Mouse (Mus musculus) stomach, embryonic 15.5 days (tissue): ENCODE data around the gene Prtg. TPM values are rescaled to one million over a fixed set of nuclear protein-coding genes. Genes with fewer than 3 reads are reported as not detected.

ENCODE experiments used
- ATAC-seq: fragments of 200-750 bp; cut with Nextera tagmentation; 2 replicates; pipeline ENCODE4 v1.8.0; 2017; ENCODE audit warnings: low read depth, moderate number of reproducible peaks, moderate TSS enrichment; ENCODE audit not compliant: insufficient read depth, low FRiP score
- H3K27ac ChIP-seq: fragments of 300-500 bp; sonication (generic); 2 replicates; pipeline ENCODE4 v1.5.1; 2015; ENCODE audit warnings: mild to moderate bottlenecking, inconsistent platforms
- H3K27me3 ChIP-seq: fragments of 300-500 bp; sonication (generic); replicated peaks from 2 replicates; pipeline ENCODE4 v1.6.1; 2015; ENCODE audit warnings: inconsistent platforms
- H3K36me3 ChIP-seq: fragments of 300-500 bp; sonication (generic); 2 replicates; pipeline ENCODE4 v1.6.1; 2015; ENCODE audit warnings: inconsistent platforms
- H3K4me1 ChIP-seq: fragments of 300-500 bp; sonication (generic); 2 replicates; pipeline ENCODE4 v1.6.1; 2015; ENCODE audit warnings: inconsistent platforms
- H3K4me2 ChIP-seq: fragments of 300-500 bp; sonication (generic); 2 replicates; pipeline ENCODE4 v1.6.1; 2015; ENCODE audit warnings: mild to moderate bottlenecking, inconsistent platforms
- H3K4me3 ChIP-seq: fragments of 300-500 bp; sonication (generic); replicated peaks from 2 replicates; pipeline ENCODE4 v1.5.1; 2015; ENCODE audit warnings: inconsistent platforms
- H3K9ac ChIP-seq: fragments of 300-500 bp; sonication (generic); 2 replicates; pipeline ENCODE4 v1.6.1; 2015; ENCODE audit warnings: inconsistent platforms
- H3K9me3 ChIP-seq: fragments of 300-500 bp; sonication (generic); 2 replicates; pipeline ENCODE4 v1.6.1; 2016; ENCODE audit warnings: inconsistent platforms
- WGBS: fragments of 180-500 bp; shearing (Covaris S2); methylation state at CpG from one replicate; pipeline ENCODE4 v1.1.7; 2015; 5-methylcytosine and 5-hydroxymethylcytosine counted together
- polyA plus RNA-seq: library from polyadenylated mRNA; unstranded; fragments of >200 nt; fragmentation: Nextera tagmentation; extraction: Ambion mirVana; gene quantifications from 2 replicates; pipeline ENCODE4 v1.2.1, GENCODE M21; 2015

The Prtg gene
- polyA plus RNA-seq, 1 experiment from 2014 or later: 0.31 TPM

DNA sequence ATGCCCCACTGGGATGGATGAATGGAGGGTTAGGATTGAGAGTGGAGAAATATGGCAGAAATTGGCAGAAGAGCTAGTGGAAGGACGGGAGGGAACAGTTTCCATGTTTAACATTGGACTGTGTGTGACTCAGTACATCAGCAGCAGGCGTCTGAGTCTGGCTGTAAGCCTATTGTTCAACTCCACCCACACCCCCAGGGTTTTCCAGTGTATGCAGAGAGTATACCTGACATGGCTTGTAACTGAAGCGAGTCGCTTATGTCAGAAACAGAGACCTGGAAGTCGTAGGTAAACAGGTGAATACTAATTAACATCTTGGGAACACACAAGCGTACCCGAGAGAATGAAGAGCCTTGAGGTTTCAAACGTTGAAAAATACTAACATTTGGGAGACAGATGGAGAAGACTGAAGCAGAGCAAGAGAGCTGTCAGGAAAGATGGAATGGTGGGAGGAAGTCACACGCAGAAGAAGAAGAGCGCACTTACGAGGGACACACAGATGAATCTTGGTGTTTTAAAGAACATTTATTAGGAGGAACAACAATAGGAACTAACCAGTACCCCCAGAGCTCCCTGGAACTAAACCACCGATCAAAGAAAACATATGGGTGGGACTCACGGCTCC lies 124.6 kb downstream of the Prtg start:
- H3K36me3 ChIP-seq: 0 out of 2 replicates have a peak, but pooled peaks cover 4% of the 10 kb centered on the region
- H3K4me2 ChIP-seq: no peak overlapping the region
- H3K4me1 ChIP-seq: 0 out of 2 replicates have a peak, but pooled peaks cover 7% of the 10 kb centered on the region
- H3K4me3 ChIP-seq: no peak overlapping the region
- H3K27me3 ChIP-seq: no peaks in the 10 kb centered on the region
- no peak overlapping the region for H3K9ac ChIP-seq
- 78% methylated on average over 13 of the region's 13 CpGs for whole genome bisulfite sequencing
- no peak overlapping the region for H3K27ac ChIP-seq
- no peak for ATAC-seq
- H3K9me3 ChIP-seq: no peaks in the 10 kb centered on the region

DNA sequence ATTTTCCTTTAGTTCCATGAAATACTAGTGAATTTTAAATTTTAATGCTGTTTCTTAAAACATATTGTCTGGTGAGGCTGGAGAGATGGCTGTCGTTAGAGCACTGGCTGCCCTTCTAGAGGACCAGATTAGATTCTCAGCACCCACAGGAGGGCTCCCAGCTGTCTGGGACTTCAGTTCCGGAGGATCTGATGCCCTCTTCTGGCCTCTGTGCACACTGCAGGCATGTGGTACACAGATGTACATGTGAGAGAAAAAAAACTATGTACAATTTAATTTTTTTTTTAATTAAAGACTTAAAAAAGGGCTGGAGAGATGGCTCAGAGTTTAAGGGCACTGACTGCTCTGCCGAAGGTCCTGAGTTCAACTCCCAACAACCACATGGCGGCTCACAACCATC lies 128.6 kb downstream of the Prtg start:
- no peaks in the 10 kb centered on the region for H3K4me1 ChIP-seq
- WGBS: 90% methylated on average over 4 of the region's 4 CpGs

DNA sequence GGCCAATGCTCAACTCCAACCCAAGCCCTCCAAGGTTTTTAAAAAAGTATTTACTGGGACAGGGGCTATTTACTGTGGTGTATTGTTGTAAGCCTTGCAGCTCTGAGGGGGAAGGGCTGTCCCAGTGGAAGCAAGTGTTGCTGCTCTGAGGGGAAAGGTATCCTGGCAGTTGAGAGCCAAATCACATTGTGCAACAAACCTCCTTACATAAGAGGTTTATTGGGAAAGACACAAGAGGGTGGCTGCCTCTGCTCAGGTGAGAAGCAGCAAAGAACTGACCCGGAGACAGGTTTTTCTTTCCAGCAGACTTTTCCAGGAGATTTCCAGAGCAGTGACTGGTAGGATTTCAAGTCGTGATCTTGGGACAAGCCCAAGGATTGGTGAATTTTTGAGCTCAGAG lies 129.6 kb downstream of the Prtg start:
- Histone ChIP-seq H3K27ac (no peak overlapping the region), H3K27me3 (no peaks in the 10 kb centered on the region), H3K36me3 (0 out of 2 replicates have a peak, but pooled peaks cover 4% of the 10 kb centered on the region), H3K4me3 (no peak overlapping the region), H3K4me1 (no peaks in the 10 kb centered on the region), H3K9me3 (no peaks in the 10 kb centered on the region), H3K4me2 (no peak overlapping the region), H3K9ac (no peak overlapping the region)
- WGBS: 75% methylated on average over 2 of the region's 2 CpGs
- ATAC-seq: no peak

More for the DNA sequence above, 128.6 kb downstream of the Prtg start:
- H3K27ac ChIP-seq: no peak overlapping the region
- H3K9ac ChIP-seq: no peak overlapping the region
- H3K36me3 ChIP-seq: 0 out of 2 replicates have a peak, but pooled peaks cover 4% of the 10 kb centered on the region
- no peaks in the 10 kb centered on the region for H3K27me3 ChIP-seq
- H3K4me2 ChIP-seq: no peak overlapping the region
- H3K4me3 ChIP-seq: no peak overlapping the region
- ATAC-seq: no peak
- no peaks in the 10 kb centered on the region for H3K9me3 ChIP-seq

DNA sequence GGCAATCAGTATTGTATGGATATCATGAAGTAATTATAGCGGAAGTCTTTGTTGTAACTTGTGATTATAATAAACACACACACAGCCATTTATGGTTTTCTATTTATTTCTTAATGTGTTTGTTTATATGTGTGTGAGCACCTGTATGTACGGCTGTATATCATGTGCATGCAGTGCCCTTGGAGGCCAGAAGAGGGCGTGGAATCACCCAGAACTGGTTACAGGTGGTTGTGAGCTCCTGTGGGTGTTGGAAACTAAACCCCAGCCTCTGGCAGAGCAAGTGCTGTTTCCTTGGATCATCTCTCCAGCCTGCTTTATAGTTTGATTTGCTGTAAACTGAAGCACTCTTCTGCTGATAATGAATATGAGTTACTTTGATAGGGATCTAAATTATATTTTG lies 136.8 kb downstream of the Prtg start:
- H3K36me3 ChIP-seq: peaks cover 20% of the 10 kb centered on the region
- no peak overlapping the region for H3K9ac ChIP-seq
- H3K4me2 ChIP-seq: no peak overlapping the region
- H3K27ac ChIP-seq: no peak overlapping the region
- WGBS: 59% methylated on average over 3 of the region's 3 CpGs
- ATAC-seq: no peak
- no peaks in the 10 kb centered on the region for H3K9me3 ChIP-seq
- H3K4me1 ChIP-seq: no peaks in the 10 kb centered on the region
- no peak overlapping the region for H3K4me3 ChIP-seq
- no peaks in the 10 kb centered on the region for H3K27me3 ChIP-seq

DNA sequence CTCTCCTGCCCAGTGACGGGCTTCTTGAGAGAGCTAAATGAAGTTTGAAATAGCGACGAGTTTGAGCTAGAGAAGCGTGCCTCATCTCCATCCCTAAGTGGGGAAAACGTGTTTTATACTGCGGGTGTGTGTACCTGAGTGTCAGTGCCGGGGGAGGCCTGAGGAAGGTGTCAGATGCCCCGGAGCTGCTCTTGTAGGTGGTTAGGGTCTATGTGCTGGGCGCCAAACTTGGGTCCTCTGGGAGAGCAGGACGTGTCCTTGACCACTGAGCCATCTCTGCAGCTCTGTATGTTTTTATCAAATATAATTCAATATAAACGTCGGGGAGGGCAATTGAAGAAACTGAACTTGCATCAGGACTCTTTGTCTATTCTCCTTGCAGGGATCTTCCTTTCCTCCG lies 137.6 kb downstream of the Prtg start:
- no peak for ATAC-seq
- no peak overlapping the region for H3K27ac ChIP-seq
- no peak overlapping the region for H3K4me3 ChIP-seq
- peaks cover 20% of the 10 kb centered on the region for H3K36me3 ChIP-seq
- 88% methylated on average over 13 of the region's 13 CpGs for WGBS
- no peaks in the 10 kb centered on the region for H3K4me1 ChIP-seq
- no peak overlapping the region for H3K4me2 ChIP-seq
- no peak overlapping the region for H3K9ac ChIP-seq
- no peaks in the 10 kb centered on the region for H3K27me3 ChIP-seq
- no peaks in the 10 kb centered on the region for H3K9me3 ChIP-seq

DNA sequence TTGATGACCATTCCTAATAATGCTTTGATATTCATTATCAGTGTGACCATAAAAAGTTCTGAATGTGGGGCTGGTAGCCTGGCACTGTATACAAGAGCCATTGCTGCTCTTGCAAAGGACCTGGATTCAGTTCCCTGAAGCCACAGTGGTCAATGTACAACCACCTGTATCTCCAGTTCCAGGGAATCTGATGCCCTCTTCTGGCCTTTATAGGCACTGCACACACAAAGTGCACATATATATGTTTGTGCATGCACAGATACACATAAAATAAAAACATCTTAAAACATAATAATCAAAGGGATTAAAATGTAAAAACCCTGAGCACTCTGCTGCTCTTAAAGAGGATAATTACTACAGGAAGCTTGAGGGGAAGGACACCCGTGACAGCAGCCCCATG lies 140.3 kb downstream of the Prtg start:
- no peak for ATAC-seq
- Histone ChIP-seq H3K27me3 (no peaks in the 10 kb centered on the region), H3K36me3 (peaks cover 20% of the 10 kb centered on the region), H3K4me1 (no peaks in the 10 kb centered on the region), H3K4me2 (no peak overlapping the region), H3K9me3 (no peaks in the 10 kb centered on the region), H3K27ac (no peak overlapping the region), H3K4me3 (no peak overlapping the region), H3K9ac (no peak overlapping the region)
- WGBS: 83% methylated on average over 1 of the region's 1 CpGs

DNA sequence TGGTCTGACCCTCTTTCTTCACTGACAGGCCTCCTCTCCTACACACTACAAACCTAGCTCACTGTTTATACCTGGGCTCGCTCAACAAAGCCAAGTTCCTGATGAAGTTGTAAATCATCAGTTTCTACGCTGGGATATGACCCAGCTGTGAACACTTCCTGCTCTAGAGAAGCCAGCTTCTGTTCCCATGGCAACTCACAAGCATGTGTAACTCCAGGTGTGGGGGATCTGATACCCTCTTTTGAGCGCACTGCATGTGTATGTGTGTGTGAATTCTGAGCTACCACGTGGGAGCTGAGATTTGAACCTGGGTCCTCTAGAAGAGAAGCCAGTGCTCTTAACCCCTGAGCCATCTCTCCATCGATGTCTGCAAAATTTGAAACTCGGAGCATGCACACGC lies 142.9 kb downstream of the Prtg start:
- 57% methylated on average over 7 of the region's 7 CpGs for WGBS

DNA sequence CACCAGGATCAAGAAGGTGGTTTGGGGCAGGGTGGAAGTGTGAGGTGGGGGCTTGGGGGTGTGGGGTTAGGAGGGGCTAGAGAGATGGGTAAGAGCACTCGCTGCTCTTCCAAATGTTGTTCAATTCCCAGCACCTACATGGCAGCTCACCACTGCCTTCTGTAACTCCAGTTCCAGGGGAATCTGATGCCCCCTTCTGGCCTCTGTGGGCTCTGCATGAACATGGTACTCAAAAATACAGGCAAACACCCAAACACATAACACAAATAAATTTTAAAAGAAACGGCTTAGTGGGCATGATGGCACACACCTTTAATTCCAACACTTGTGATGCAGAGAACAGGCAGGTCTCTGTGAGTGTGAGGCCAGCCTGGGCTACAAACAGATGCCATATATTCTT lies 148.1 kb downstream of the Prtg start:
- peaks cover 2% of the 10 kb centered on the region; the same call in 1 of the 2 replicates for H3K4me1 ChIP-seq
- no peaks in the 10 kb centered on the region for H3K27me3 ChIP-seq
- no peak overlapping the region for H3K9ac ChIP-seq
- H3K9me3 ChIP-seq: no peaks in the 10 kb centered on the region
- H3K4me3 ChIP-seq: no peak overlapping the region
- H3K27ac ChIP-seq: no peak overlapping the region
- 45% methylated on average over 2 of the region's 2 CpGs for WGBS
- no peak overlapping the region for H3K4me2 ChIP-seq
- H3K36me3 ChIP-seq: no peaks in the 10 kb centered on the region
- ATAC-seq: no peak

More for the DNA sequence above, 142.9 kb downstream of the Prtg start:
- H3K4me2 ChIP-seq: no peak overlapping the region
- H3K9ac ChIP-seq: no peak overlapping the region
- no peak overlapping the region for H3K27ac ChIP-seq
- peak; percentile 39; the same call in 1 of the 2 replicates for ATAC-seq
- no peaks in the 10 kb centered on the region for H3K4me1 ChIP-seq
- H3K4me3 ChIP-seq: no peak overlapping the region
- H3K27me3 ChIP-seq: no peaks in the 10 kb centered on the region
- H3K9me3 ChIP-seq: no peaks in the 10 kb centered on the region
- H3K36me3 ChIP-seq: peaks cover 20% of the 10 kb centered on the region

DNA sequence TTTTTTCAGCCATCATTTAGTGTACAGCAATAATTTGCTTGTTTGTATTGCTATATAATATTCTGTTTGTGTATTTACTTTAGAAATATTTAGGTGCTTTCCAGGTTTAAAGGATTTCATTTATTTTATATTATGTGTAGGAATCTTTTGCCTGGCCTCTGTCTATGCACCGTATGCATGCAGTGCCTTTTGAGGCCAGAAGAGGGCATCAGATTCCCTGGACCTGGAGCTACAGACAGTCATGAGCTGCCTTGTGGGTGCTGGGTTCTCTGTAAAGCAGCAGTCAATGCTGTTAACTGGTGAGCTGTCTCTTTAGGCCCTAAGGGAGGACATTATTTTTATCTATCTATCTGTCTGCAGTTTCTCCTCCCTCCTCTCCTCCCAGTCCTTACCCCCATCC lies 148.9 kb downstream of the Prtg start:
- H3K27ac ChIP-seq: no peak overlapping the region
- no peaks in the 10 kb centered on the region for H3K9me3 ChIP-seq
- H3K4me1 ChIP-seq: peaks cover 2% of the 10 kb centered on the region; the same call in 1 of the 2 replicates
- no peak for ATAC-seq
- 19% methylated on average over 1 of the region's 1 CpGs for WGBS
- H3K4me3 ChIP-seq: no peak overlapping the region
- H3K36me3 ChIP-seq: no peaks in the 10 kb centered on the region
- H3K4me2 ChIP-seq: no peak overlapping the region
- no peak overlapping the region for H3K9ac ChIP-seq
- no peaks in the 10 kb centered on the region for H3K27me3 ChIP-seq

DNA sequence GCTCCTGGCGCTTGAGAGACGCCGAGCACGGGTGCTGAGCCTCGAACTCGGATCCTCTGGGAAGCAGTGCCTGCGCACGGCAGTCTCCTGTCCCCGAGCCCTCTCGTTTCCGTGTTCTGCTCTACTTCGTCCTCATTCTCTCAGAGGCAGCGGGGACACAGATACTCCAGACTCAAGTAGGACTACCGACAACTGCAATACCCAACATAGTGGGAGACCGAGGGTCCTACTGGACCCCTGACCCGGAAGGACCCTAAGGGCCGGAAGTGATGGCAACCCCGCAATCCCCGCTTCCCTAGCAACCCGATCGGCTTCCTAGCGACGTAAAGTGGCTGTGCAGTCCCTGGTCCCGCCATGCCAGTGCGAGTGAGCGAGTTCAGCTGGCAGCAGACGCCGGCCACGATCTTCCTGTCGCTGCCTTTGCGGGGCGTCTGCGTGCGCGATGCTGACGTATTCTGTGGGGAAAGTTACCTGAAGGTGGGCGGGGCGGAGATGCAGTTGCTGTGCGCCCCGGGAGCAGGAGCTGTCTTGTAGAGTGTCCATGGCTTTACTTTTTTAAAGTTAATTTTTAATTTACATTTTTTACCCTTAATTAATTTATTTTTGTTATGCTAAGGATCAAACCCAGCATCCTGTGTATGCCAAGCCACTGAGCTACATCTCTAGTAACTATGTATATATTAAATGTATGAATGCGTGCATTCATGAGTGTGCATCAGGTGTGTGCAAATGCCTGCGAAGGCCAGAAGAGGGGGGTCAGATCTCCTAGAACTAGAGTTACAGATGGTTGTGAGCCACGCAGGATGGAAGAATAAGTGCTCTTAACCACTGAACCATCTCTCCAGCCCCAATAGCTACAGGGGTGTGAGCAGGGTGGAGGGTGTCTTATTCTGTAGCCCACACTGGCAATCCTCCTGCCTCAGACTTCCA lies 152.1 kb downstream of the Prtg start, which contains the start of the genes Dyx1c1 and Gm44503:
Dyx1c1 (plus strand) TSS at position 265 of the 930 bp plus-strand sequence.
Gm44503 (plus strand) TSS at position 332 of the 930 bp plus-strand sequence.
- no peaks in the 10 kb centered on the region for H3K36me3 ChIP-seq
- peak within 1 kb of the TSS; percentile 42 for H3K27ac ChIP-seq
- ATAC-seq: peak; percentile 83
- H3K4me3 ChIP-seq: peak within 1 kb of the TSS; percentile 68
- peak within 1 kb of the TSS; percentile 80 for H3K4me2 ChIP-seq
- H3K9me3 ChIP-seq: no peaks in the 10 kb centered on the region
- H3K4me1 ChIP-seq: peaks cover 2% of the 10 kb centered on the region; the same call in 1 of the 2 replicates
- H3K27me3 ChIP-seq: no peaks in the 10 kb centered on the region
- 3% methylated on average over 43 of the region's 43 CpGs for WGBS
- peak within 1 kb of the TSS; percentile 48 for H3K9ac ChIP-seq

DNA sequence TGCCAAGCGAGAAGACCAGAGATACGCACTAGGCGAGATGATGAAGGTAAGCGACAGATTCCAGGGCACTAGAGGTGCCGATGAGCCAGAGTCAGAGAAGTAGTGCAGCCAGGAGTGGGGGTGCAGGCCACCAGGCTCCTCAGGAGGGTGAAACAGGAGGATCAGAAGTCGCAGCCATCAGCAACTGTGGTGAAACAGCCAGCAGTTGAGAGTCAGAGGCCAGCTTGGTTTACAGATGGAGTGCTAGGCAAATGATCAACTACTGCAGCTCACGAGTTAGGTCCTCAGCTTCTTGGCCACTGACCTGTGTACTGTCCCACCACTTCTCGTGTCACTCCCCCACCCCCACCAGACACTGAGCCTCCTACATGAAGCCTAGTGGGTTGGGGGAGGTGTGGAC lies 154.7 kb downstream of the Prtg start:
- Histone ChIP-seq H3K9me3 (no peaks in the 10 kb centered on the region), H3K4me2 (no peak overlapping the region), H3K36me3 (no peaks in the 10 kb centered on the region), H3K4me3 (no peak overlapping the region), H3K27ac (no peak overlapping the region), H3K4me1 (peaks cover 2% of the 10 kb centered on the region; the same call in 1 of the 2 replicates), H3K9ac (no peak overlapping the region), H3K27me3 (no peaks in the 10 kb centered on the region)
- ATAC-seq: no peak
- WGBS: 70% methylated on average over 8 of the region's 8 CpGs

DNA sequence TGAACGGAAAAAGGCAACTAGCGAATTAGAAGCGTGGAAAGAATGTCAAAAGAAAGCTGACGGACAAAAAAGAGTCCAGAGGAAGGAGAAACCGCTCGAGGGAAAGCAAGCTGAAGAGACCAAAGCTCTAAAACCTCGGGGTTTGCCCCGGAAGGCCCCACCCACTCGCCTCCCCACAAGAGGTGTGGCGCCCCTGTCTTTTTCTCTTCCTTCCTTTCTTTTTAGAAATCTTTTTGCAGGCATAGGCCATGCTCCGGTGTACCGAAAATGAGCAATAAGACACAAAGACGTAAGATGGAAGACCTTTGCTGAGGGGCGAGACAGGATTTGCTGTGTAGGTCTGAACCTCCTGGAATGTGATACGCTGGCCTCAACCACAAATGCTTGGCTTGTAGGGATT lies 155.3 kb downstream of the Prtg start:
- Histone ChIP-seq H3K27ac (no peak overlapping the region), H3K27me3 (no peaks in the 10 kb centered on the region), H3K4me3 (no peak overlapping the region), H3K9ac (no peak overlapping the region), H3K4me2 (no peak overlapping the region), H3K4me1 (peaks cover 2% of the 10 kb centered on the region; the same call in 1 of the 2 replicates), H3K36me3 (no peaks in the 10 kb centered on the region), H3K9me3 (no peaks in the 10 kb centered on the region)
- ATAC-seq: no peak
- WGBS: 74% methylated on average over 15 of the region's 15 CpGs
